Mouse (Mus musculus): ENCODE measurements at regions not wholly inside any gene's neighbourhood (a gene's known extent, or its start where the extent isn't known, plus 50 kb on each side); places are given as distances from the start of the nearest gene placed in this dataset. TPM values are rescaled to one million over a fixed set of nuclear protein-coding genes. Genes with fewer than 3 reads are reported as not detected.

DNA sequence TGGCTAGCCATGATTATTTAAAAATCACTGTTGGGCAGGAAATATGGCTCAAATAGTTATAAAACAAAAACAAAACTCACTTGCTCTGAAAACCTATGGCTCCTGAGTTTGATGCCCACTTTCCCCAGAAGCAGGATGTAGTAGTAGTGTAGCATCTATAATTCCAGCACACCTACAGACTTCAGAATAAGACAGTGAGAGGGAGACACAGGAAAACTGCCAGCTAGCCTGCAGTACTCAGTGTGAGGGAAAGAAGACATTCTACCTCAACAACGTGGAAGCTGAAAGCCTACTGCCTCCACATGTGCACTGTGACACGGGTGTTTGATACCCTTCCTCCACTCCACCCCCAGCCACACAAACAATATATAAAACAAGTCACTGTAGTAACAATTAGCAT is 68.9 kb upstream of the Fam216b start:
- Histone ChIP-seq H3K9me3 (no peaks in the 10 kb centered on the region), H3K4me2 (no peak overlapping the region), H3K27ac (replicated peaks) (no peak overlapping the region), H3K9ac (no peak overlapping the region), H3K27me3 (no peaks in the 10 kb centered on the region), H3K36me3 (no peaks in the 10 kb centered on the region), H3K4me3 (no peak overlapping the region), H3K4me1 (replicated peaks) (no peaks in the 10 kb centered on the region)
- WGBS = 78% methylated on average over 2 of the region's 2 CpGs
- no peak for ATAC-seq (ENCODE audit: low FRiP score, low read depth)

- Histone ChIP-seq H3K27me3 (no peaks in the 10 kb centered on the region), H3K27ac (replicated peaks) (no peak overlapping the region), H3K36me3 (no peaks in the 10 kb centered on the region), H3K9me3 (no peaks in the 10 kb centered on the region), H3K4me2 (no peak overlapping the region), H3K4me1 (replicated peaks) (peaks cover 6% of the 10 kb centered on the region; the same call in 1 of the 2 replicates), H3K9ac (no peak overlapping the region), H3K4me3 (no peak overlapping the region)
- 88% methylated on average over 1 of the region's 1 CpGs for WGBS
- no peak for ATAC-seq (ENCODE audit: low FRiP score, low read depth)
Observed at GRCm38 (mm10) chr14:78148851-78149250, 60.0 kb upstream of the Fam216b start.

DNA sequence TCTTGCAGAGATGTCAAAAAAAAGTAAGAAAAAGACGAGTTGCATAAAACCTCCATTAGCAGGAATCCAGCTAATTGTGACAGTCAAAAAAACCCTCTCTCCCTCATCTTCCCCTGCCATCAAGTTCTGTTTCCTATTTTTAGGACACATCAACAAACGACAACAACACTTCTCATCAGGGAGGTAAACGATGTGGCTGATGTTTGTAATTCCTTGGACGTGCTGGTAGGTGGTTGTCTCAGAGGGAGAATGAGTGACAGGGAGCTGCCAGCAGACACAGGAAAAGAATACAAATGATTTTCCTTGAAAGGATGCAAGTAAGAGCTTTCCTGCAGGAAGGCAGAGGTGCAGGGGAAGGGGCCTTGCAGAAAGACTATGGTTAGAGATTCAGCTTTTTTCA is 54.9 kb upstream of the Fam216b start:
- Histone ChIP-seq H3K9ac (no peak overlapping the region), H3K27me3 (no peaks in the 10 kb centered on the region), H3K36me3 (no peaks in the 10 kb centered on the region), H3K4me2 (no peak overlapping the region), H3K27ac (replicated peaks) (peak overlapping the region; percentile 48; the same call in 1 of the 2 replicates), H3K9me3 (no peaks in the 10 kb centered on the region), H3K4me3 (no peak overlapping the region), H3K4me1 (replicated peaks) (peaks cover 9% of the 10 kb centered on the region; the same call in 1 of the 2 replicates)
- ATAC-seq (ENCODE audit: low FRiP score, low read depth) = no peak
- WGBS = 18% methylated on average over 4 of the region's 4 CpGs

MicroRNAs encoded in the stretch of these regions (microRNA counts, 519-probe panel; counts per million panel counts)
- microRNA mmu-miR-1971 = not detected

Small RNAs in the stretch of these regions (microRNA-seq; reads per million reads assigned to microRNA genes)
- gene Mir1971 = not detected

All from hindbrain, embryonic 15.5 days (tissue).